Mouse (Mus musculus) megakaryocyte, embryonic 14.5 days (primary cell): ENCODE data around the gene Cnih2.

Experiments used
- FLI1 ChIP-seq: IDR thresholded peaks from 2 replicates; pipeline ENCODE4 v1.6.1; 2012; ENCODE audit warnings: low read length, inconsistent platforms, mixed read lengths
- GATA1 ChIP-seq: IDR thresholded peaks from 3 replicates; pipeline ENCODE4 v1.6.1; 2012; ENCODE audit warnings: mixed read lengths, low read length, inconsistent platforms, borderline replicate concordance

GRCm38 (mm10) chr19:5087884-5088728 is 10.2 kb downstream of the Cnih2 start, which contains the start of gene Yif1a:
- TF ChIP-seq GATA1 (no peak), FLI1 (no peak)
